Mouse (Mus musculus) liver, embryonic 16.5 days (tissue): ENCODE results near the gene Hmga1. TPM values are rescaled to one million over a fixed set of nuclear protein-coding genes. Genes with fewer than 3 reads are reported as not detected.

Experiments
- ATAC-seq: fragments of 200-750 bp; cut with Nextera tagmentation; 2 replicates; pipeline ENCODE4 v1.8.0; 2017; ENCODE audit warnings: low read depth, mild to moderate bottlenecking, moderate number of reproducible peaks, moderate library complexity
- H3K27ac ChIP-seq: fragments of 300-500 bp; sonication (generic); 2 replicates; pipeline ENCODE4 v1.5.1; 2014; ENCODE audit warnings: mild to moderate bottlenecking, low read length
- H3K27me3 ChIP-seq: fragments of 300-500 bp; sonication (generic); 2 replicates; pipeline ENCODE4 v1.6.1; 2014; ENCODE audit warnings: low read depth, low read length, mixed read lengths; ENCODE audit not compliant: control insufficient read depth, insufficient read depth
- H3K36me3 ChIP-seq: fragments of 300-500 bp; sonication (generic); 2 replicates; pipeline ENCODE4 v1.6.1; 2014; ENCODE audit warnings: mild to moderate bottlenecking; ENCODE audit not compliant: control insufficient read depth, insufficient read depth
- H3K4me1 ChIP-seq: fragments of 300-500 bp; sonication (generic); 2 replicates; pipeline ENCODE4 v1.6.1; 2014; ENCODE audit warnings: low read depth, low read length, mixed read lengths; ENCODE audit not compliant: control insufficient read depth
- H3K4me2 ChIP-seq: fragments of 300-500 bp; sonication (generic); 2 replicates; pipeline ENCODE4 v1.6.1; 2014; ENCODE audit warnings: low read depth, low read length, mixed read lengths
- H3K4me3 ChIP-seq: fragments of 300-500 bp; sonication (generic); 2 replicates; pipeline ENCODE4 v1.5.1; 2014; ENCODE audit warnings: low read depth, mild to moderate bottlenecking, low read length
- H3K9ac ChIP-seq: fragments of 300-500 bp; sonication (generic); 2 replicates; pipeline ENCODE4 v1.6.1; 2014; ENCODE audit warnings: low read depth, low read length
- H3K9me3 ChIP-seq: fragments of 300-500 bp; sonication (generic); replicated peaks from 2 replicates; pipeline ENCODE4 v1.6.1; 2016; ENCODE audit warnings: low read length; ENCODE audit not compliant: control insufficient read depth
- WGBS: fragments of 180-500 bp; shearing (Covaris S2); extraction: QIAGEN DNeasy Blood & Tissue Kit; methylation state at CpG from one replicate; pipeline ENCODE4 v1.1.7; 2014; ENCODE audit not compliant: insufficient replicate concordance; 5-methylcytosine and 5-hydroxymethylcytosine counted together
- polyA plus RNA-seq: library from polyadenylated mRNA; unstranded; fragments of >200 nt; fragmentation: Nextera tagmentation; extraction: Ambion mirVana; gene quantifications from 2 replicates; pipeline ENCODE4 v1.2.1, GENCODE M21; 2015

Hmga1 gene
- polyA plus RNA-seq, 1 experiment from 2014 or later, result 104 TPM

- H3K4me2 ChIP-seq, result no peak overlapping the region
- no peaks in the 10 kb centered on the region for H3K27me3 ChIP-seq
- H3K4me3 ChIP-seq, result no peak overlapping the region
- H3K27ac ChIP-seq, result 0 out of 2 replicates have a peak overlapping the region, but pooled peaks have one; percentile 3
- peaks cover 20% of the 10 kb centered on the region for H3K4me1 ChIP-seq
- no peaks in the 10 kb centered on the region for H3K9me3 ChIP-seq
- no peak overlapping the region for H3K9ac ChIP-seq
- H3K36me3 ChIP-seq, result no peaks in the 10 kb centered on the region
- ATAC-seq, result peak; percentile 72
- 36% methylated on average over 21 of the region's 21 CpGs for WGBS
Observed at GRCm38 (mm10) chr17:27603522-27604234, 47.4 kb downstream of the Hmga1 start.

GRCm38 (mm10) chr17:27609576-27609975 is 53.3 kb downstream of the Hmga1 start:
- Histone ChIP-seq H3K4me2 (no peak overlapping the region), H3K27ac (no peak overlapping the region), H3K36me3 (no peaks in the 10 kb centered on the region), H3K4me3 (no peak overlapping the region), H3K27me3 (no peaks in the 10 kb centered on the region), H3K9me3 (no peaks in the 10 kb centered on the region), H3K4me1 (peaks cover 25% of the 10 kb centered on the region), H3K9ac (no peak overlapping the region)
- WGBS, result 80% methylated on average over 7 of the region's 7 CpGs
- no peak for ATAC-seq

- H3K36me3 ChIP-seq, result no peaks in the 10 kb centered on the region
- H3K9me3 ChIP-seq, result no peaks in the 10 kb centered on the region
- H3K4me1 ChIP-seq, result peaks cover 25% of the 10 kb centered on the region
- no peak overlapping the region for H3K4me3 ChIP-seq
- no peak overlapping the region for H3K4me2 ChIP-seq
- no peaks in the 10 kb centered on the region for H3K27me3 ChIP-seq
- 38% methylated on average over 10 of the region's 10 CpGs for WGBS
- H3K27ac ChIP-seq, result no peak overlapping the region
- H3K9ac ChIP-seq, result no peak overlapping the region
- ATAC-seq, result no peak
Observed at GRCm38 (mm10) chr17:27610679-27611518, 54.6 kb downstream of the Hmga1 start.

- peaks cover 25% of the 10 kb centered on the region for H3K4me1 ChIP-seq
- ATAC-seq, result 0 out of 2 replicates have a peak, but pooled peaks have one; percentile 39
- no peaks in the 10 kb centered on the region for H3K9me3 ChIP-seq
- H3K4me3 ChIP-seq, result no peak overlapping the region
- no peak overlapping the region for H3K9ac ChIP-seq
- H3K36me3 ChIP-seq, result no peaks in the 10 kb centered on the region
- no peak overlapping the region for H3K4me2 ChIP-seq
- no peaks in the 10 kb centered on the region for H3K27me3 ChIP-seq
- H3K27ac ChIP-seq, result no peak overlapping the region
- WGBS, result 37% methylated on average over 3 of the region's 3 CpGs
Observed at GRCm38 (mm10) chr17:27611519-27611884, 55.2 kb downstream of the Hmga1 start.

- Histone ChIP-seq H3K4me3 (no peak overlapping the region), H3K9ac (no peak overlapping the region), H3K27me3 (no peaks in the 10 kb centered on the region), H3K4me1 (peaks cover 25% of the 10 kb centered on the region), H3K9me3 (no peaks in the 10 kb centered on the region), H3K27ac (no peak overlapping the region), H3K4me2 (no peak overlapping the region), H3K36me3 (no peaks in the 10 kb centered on the region)
- no peak for ATAC-seq
- WGBS, result 57% methylated on average over 5 of the region's 5 CpGs
Observed at GRCm38 (mm10) chr17:27611994-27612393, 55.7 kb downstream of the Hmga1 start.

GRCm38 (mm10) chr17:27613016-27613415 is 56.7 kb downstream of the Hmga1 start:
- H3K4me1 ChIP-seq, result peaks cover 25% of the 10 kb centered on the region
- no peaks in the 10 kb centered on the region for H3K27me3 ChIP-seq
- no peak overlapping the region for H3K4me3 ChIP-seq
- no peak overlapping the region for H3K9ac ChIP-seq
- peaks cover 3% of the 10 kb centered on the region; the same call in 1 of the 2 replicates for H3K9me3 ChIP-seq
- ATAC-seq, result no peak
- no peak overlapping the region for H3K4me2 ChIP-seq
- 71% methylated on average over 4 of the region's 4 CpGs for WGBS
- no peak overlapping the region for H3K27ac ChIP-seq
- H3K36me3 ChIP-seq, result no peaks in the 10 kb centered on the region

Other genes with a start within 250 kb of the Hmga1 start
- gene Grm4, start 35.1 kb upstream of the Hmga1 start, polyA plus RNA-seq, result not detected in 2 replicates
- 10.5 and 10.7 TPM in 2 replicates for gene AI413582, start 9.3 kb downstream of the Hmga1 start, polyA plus RNA-seq
- gene Nudt3, start 67.0 kb downstream of the Hmga1 start, polyA plus RNA-seq, result 19.2 and 20.5 TPM in 2 replicates
- gene RPS10-NUDT3, start 78.7 kb downstream of the Hmga1 start, polyA plus RNA-seq, result not detected in 2 replicates
- gene Rps10, start 80.2 kb downstream of the Hmga1 start, polyA plus RNA-seq, result 432 and 472 TPM in 2 replicates
- 0.22 and 0.26 TPM in 2 replicates for gene Pacsin1, start 99.0 kb downstream of the Hmga1 start, polyA plus RNA-seq
- gene Spdef, start 172.5 kb downstream of the Hmga1 start, polyA plus RNA-seq, result 0.12 TPM in 1 of 2 replicates, not detected in the other